Mouse (Mus musculus) liver, adult 2 months (tissue): Measurements from ENCODE around the gene Arpc4.

ENCODE experiments used
- CTCF ChIP-seq: fragments of 200-500 bp; IDR thresholded peaks from 2 replicates; pipeline ENCODE4 v1.5.1; 2011; ENCODE audit warnings: low read depth, low read length, control low read depth
- POLR2A ChIP-seq: fragments of 200-500 bp; IDR thresholded peaks from 2 replicates; pipeline ENCODE4 v1.6.1; 2011; ENCODE audit warnings: low read length, control low read depth; ENCODE audit not compliant: insufficient read depth; ENCODE audit errors: extremely low read depth

- TF ChIP-seq CTCF (no peak), POLR2A (no peak)
These were observed 4.4 kb upstream of the Arpc4 start for GRCm38 (mm10) chr6:113373491-113373890.
